9 mouse cellular contexts compared by ENCODE assay signal in genomic region chr9:40381416-40382411, GRCm38 (mm10).
A peak's percentile ranks its signal among the peaks of the same experiment; 100 is the strongest.
DNase-seq lines count a peak whose midpoint lies in the region; ATAC-seq and TF ChIP-seq lines count a peak whose summit lies in the region.
"Had no signal": no experiment of that assay in that cellular context is flagged by ENCODE, and none has a peak within 500 bp of the region (broad histone marks: within the 10 kb centered on the region; RNA-seq: fewer than 3 reads in every experiment).

No protein-coding gene starts in this region.

- no peak for TF ChIP-seq EP300 in heart, postnatal 0 days (IDR thresholded peaks at IDR 0.05; ENCODE audit: low read depth)

- peak overlapping the region; percentile 12; the same call in 1 of the 2 replicates for H3K27ac ChIP-seq in heart, postnatal 0 days (ENCODE audit: low read depth)
- peak overlapping the region; percentile 62 for H3K27ac ChIP-seq in midbrain, postnatal 0 days (ENCODE audit: low read depth, low read length)
- H3K27ac ChIP-seq: limb, embryonic 13.5 days had no signal

- H3K9me3 ChIP-seq in heart, postnatal 0 days (replicated peaks; ENCODE audit: control insufficient read depth, low read length), result no peaks in the 10 kb centered on the region
- no peaks in the 10 kb centered on the region for H3K9me3 ChIP-seq in midbrain, postnatal 0 days (ENCODE audit: low read length)
- H3K9me3 ChIP-seq: limb, embryonic 13.5 days had no signal

- peak; percentile 34 for DNase-seq in urinary bladder, adult 2 months (ENCODE audit: low spot score)
- no peak for DNase-seq in urinary bladder, postnatal 10 days (ENCODE audit: low spot score)
- peak; percentile 94 to 96 for DNase-seq in cerebellum, postnatal 10 days
- peak; percentile 43 for DNase-seq in heart, postnatal 0 days (ENCODE audit: low spot score)
- DNase-seq in layer of hippocampus, postnatal 36 days, result peak; percentile 69 to 71
- DNase-seq in midbrain, postnatal 0 days (ENCODE audit: low spot score), result peak; percentile 83
- DNase-seq in thymus, postnatal 4 days, result no peak

- no peak for TF ChIP-seq CTCF in heart, postnatal 0 days (IDR thresholded peaks at IDR 0.05; ENCODE audit: low read depth)
- TF ChIP-seq CTCF in midbrain, postnatal 0 days (IDR thresholded peaks at IDR 0.05), result no peak

- no peaks in the 10 kb centered on the region for H3K36me3 ChIP-seq in heart, postnatal 0 days (replicated peaks; ENCODE audit: control insufficient read depth, insufficient read depth, low read length)
- H3K36me3 ChIP-seq in midbrain, postnatal 0 days (ENCODE audit: insufficient read depth, low read length), result no peaks in the 10 kb centered on the region
- H3K36me3 ChIP-seq: limb, embryonic 13.5 days had no signal

- ATAC-seq in heart, postnatal 0 days (ENCODE audit: insufficient read depth, low read depth), result peak; percentile 83
- ATAC-seq in midbrain, postnatal 0 days (ENCODE audit: low FRiP score), result peak; percentile 86
- ATAC-seq in monocyte, adult 5-6 weeks (replicated peaks; ENCODE audit: insufficient number of reproducible peaks, low FRiP score, low TSS enrichment, poor library complexity, severe bottlenecking), result no peak

- peak overlapping the region; percentile 31 for H3K4me2 ChIP-seq in heart, postnatal 0 days (ENCODE audit: low read depth, low read length)
- H3K4me2 ChIP-seq in midbrain, postnatal 0 days (ENCODE audit: low read depth, low read length, poor library complexity, severe bottlenecking), result peak overlapping the region; percentile 18; the same call in 1 of the 2 replicates
- H3K4me2 ChIP-seq: limb, embryonic 13.5 days had no signal

- H3K27me3 ChIP-seq in heart, postnatal 0 days (ENCODE audit: control insufficient read depth, insufficient read depth, low read length), result no peaks in the 10 kb centered on the region
- no peaks in the 10 kb centered on the region for H3K27me3 ChIP-seq in midbrain, postnatal 0 days (ENCODE audit: insufficient read depth, low read length)

- no peak overlapping the region for H3K4me3 ChIP-seq in heart, postnatal 0 days (ENCODE audit: low read depth, low read length)
- H3K4me3 ChIP-seq in midbrain, postnatal 0 days (ENCODE audit: low read depth, low read length), result no peak overlapping the region
- H3K4me3 ChIP-seq: limb, embryonic 13.5 days had no signal

- 23% methylated on average over 15 of the region's 15 CpGs for WGBS in heart, postnatal 0 days
- 14% methylated on average over 15 of the region's 15 CpGs for WGBS in midbrain, postnatal 0 days

- H3K9ac ChIP-seq in heart, postnatal 0 days (replicated peaks; ENCODE audit: low read depth, low read length), result no peak overlapping the region
- 0 out of 2 replicates have a peak overlapping the region, but pooled peaks have one; percentile 8 for H3K9ac ChIP-seq in midbrain, postnatal 0 days (replicated peaks; ENCODE audit: low read length, poor library complexity, severe bottlenecking)
- H3K9ac ChIP-seq: limb, embryonic 13.5 days had no signal

- H3K4me1 ChIP-seq in heart, postnatal 0 days (ENCODE audit: control insufficient read depth, insufficient read depth), result peaks cover 6% of the 10 kb centered on the region; the same call in 1 of the 2 replicates
- H3K4me1 ChIP-seq in midbrain, postnatal 0 days (ENCODE audit: insufficient read depth, low read length), result peaks cover 1% of the 10 kb centered on the region; the same call in 1 of the 2 replicates

Comparison
In these comparisons a context has a peak if more than half of its experiments do, and no peak if none do; other contexts are left out.
1. DNase-seq: peak in urinary bladder, adult 2 months (single experiment), cerebellum, postnatal 10 days (2 of 2), heart, postnatal 0 days (single experiment), layer of hippocampus, postnatal 36 days (2 of 2) and midbrain, postnatal 0 days (single experiment); none in urinary bladder, postnatal 10 days (single experiment) and thymus, postnatal 4 days (single experiment).